Mouse (Mus musculus) gastrocnemius, postnatal 4 days (tissue): Measurements from ENCODE around the gene Cables2. TPM values are rescaled to one million over a fixed set of nuclear protein-coding genes. Genes with fewer than 3 reads are reported as not detected.
A peak's percentile ranks its signal among the peaks of the same experiment; 100 is the strongest.

Experiments used
- DNase-seq, 2 experiments: peaks; one replicate each; pipeline ENCODE4 v3.0.0; 2021 to 2022; ENCODE audit warnings: low spot score in 2 of 2, mixed read lengths in 2 of 2
- total RNA-seq, 2 experiments: library from RNA; stranded (reverse); gene quantifications; 2 replicates each; pipeline ENCODE4 v1.2.3; 2021

The Cables2 gene
- total RNA-seq, 2 experiments from 2014 or later: 13.4 to 14.6 TPM

- DNase-seq: peak in 1 of 2 experiments; percentile 66
Measured at GRCm38 (mm10) chr2:180227262-180228059, 45.8 kb downstream of the Cables2 start.

DNA sequence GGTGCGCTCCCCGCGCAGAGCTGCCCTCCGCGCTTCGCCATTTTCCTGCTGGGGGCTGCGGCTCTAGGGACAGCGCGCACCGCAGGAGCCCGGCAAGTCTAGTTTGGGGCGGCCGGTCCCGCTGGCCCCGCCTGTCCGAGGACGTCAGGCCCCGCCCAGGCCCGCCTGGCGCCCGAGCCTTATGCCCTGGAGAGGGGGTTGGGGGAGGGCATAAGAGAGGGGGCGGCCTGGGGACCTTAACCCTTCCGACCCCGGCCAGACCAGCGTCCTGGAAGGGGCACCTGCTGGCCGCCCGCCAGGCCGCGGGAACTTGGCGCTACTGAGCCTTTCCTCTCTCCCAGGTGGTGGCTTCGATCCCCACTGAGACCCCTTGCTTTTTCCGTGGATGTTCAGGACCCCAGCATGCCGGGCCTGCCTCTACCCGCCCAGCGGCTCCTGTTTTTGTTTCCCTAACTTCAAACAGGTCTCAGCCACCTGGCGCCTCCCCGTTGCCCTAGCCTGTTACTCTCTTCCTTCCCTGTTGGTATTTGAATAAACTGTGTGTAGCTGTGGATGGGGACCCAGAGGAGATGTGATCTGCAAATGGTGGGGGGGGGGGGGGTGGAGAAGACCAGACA lies 47.4 kb downstream of the Cables2 start, which contains the start of gene Lama5:
TSS of gene Lama5 (minus strand) at position 98 of the 617 bp plus-strand sequence.
- DNase-seq: peak in 1 of 2 experiments; percentile 60

- peak in 1 of 2 experiments; percentile 27 for DNase-seq
Measured at GRCm38 (mm10) chr2:180225044-180225761, 48.1 kb downstream of the Cables2 start.

DNA sequence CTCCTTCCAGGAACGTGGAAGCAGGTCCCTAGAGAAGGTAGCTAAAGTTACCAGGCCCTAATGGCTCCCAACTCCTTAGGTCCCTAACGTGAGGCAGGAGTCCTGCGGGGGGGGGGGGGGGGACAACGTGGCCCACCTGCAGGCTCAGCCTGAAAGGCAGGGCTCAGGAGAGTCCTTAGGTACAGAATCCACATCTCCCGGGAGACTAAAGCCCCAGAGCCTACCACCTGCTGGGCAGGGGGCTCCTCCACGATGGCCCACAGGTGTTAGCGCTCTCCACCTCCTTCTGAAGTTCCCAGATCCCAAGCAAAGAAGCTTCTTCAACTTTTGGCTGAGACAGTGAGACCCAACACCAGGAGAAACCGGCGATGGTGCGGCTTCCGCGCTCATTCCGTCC lies 48.7 kb downstream of the Cables2 start:
- DNase-seq: no peak

GRCm38 (mm10) chr2:180222250-180222649 lies 51.0 kb downstream of the Cables2 start:
- DNase-seq: peak in 1 of 2 experiments; percentile 13

DNA sequence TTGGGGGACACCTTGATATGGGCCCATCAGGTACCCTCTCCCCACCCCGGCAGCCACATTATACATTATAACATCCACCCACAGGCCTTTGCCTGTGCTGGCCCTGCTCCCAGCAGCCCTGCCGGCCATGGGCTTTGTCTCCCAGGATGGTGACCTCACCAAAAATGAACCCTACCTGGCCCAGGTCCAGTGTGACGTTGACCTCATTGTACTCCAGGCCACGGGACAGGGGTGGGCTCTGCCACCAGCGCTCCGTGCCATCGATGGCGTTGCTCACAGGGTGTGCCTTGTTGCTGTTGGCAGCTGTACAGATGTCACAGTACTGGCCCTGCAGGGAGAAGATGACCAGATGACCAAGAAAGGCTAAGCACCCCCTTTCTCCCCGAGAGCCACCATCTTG lies 52.2 kb downstream of the Cables2 start:
- DNase-seq: peak in 1 of 2 experiments; percentile 20

- DNase-seq: no peak
Measured at GRCm38 (mm10) chr2:180220165-180220564, 53.1 kb downstream of the Cables2 start.

DNA sequence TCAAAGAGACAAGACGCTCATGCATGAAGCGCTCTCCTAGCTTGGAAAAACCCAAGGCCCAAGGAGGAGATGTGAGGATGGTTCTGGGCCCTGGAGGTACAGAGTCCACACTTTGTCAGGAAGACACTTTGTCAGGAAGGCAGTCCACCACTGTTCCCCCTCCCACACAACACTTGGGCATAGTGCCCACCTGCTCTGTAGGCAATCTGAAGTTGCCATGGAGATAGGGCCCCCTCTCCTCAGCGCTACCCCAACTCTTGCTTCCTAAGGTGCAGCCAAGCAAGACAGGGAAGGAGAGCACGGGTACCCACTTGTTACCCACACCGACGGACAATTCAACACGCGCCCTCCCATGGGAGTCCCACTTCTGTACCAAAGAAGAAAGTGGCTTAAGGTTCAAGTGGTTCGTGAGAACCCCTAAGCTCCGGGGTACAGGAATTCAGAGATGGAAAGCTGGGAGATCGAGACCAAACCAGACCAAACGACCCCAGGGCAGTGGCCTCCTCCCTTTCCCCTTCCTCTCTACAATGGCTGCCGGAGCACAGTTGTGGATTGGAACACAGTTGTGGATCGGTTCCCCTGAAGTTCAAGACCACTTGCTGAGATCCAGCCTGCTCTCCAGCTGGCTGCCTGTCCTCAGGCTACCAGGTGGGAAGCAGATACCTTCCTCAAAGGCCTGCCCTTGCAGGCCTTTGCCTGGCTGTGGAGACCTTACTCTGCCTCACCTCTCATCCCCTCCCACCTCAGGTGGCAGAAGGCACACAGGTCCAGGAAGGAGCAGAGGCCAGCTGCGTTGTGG lies 54.0 kb downstream of the Cables2 start:
- DNase-seq: no peak

DNA sequence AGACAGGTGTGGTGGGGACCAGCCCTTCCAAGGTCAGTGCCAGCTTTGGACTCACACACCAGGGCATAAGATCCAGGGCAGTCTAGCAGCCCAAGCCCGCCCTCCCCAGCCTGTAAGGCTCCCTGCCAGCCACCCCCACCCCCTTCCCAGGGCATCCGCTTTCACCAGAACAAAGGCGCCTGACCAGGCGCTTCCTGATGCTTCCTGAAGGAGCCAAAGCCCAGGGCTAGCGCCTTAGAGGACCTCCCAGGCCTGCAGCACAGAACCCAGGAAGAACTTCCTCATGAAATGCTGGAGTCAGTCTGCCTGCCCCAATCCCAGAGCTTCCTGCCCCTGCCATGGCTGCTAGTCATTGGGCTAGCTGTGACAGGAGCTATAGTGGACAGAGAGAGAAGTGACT lies 54.6 kb downstream of the Cables2 start:
- no peak for DNase-seq

DNA sequence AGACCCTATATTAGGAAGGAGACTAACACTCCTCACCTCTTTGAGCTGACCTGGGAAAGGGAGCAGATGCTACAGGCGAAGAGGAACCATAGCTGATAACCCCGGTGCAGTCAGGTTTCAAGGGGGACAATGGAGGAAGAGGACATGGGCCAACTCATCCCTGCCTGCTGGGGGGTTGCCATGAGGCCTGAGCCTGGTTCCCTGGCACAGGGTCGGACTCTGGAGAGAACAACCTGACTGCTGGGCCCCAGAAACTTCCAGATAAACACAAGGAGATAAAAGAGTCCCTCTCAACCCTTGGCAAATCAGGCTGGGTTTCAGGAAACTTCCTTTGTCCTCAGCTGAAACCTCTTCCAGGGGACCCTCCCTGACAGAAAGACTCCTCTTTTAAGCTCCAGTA lies 55.1 kb downstream of the Cables2 start:
- DNase-seq: no peak

DNA sequence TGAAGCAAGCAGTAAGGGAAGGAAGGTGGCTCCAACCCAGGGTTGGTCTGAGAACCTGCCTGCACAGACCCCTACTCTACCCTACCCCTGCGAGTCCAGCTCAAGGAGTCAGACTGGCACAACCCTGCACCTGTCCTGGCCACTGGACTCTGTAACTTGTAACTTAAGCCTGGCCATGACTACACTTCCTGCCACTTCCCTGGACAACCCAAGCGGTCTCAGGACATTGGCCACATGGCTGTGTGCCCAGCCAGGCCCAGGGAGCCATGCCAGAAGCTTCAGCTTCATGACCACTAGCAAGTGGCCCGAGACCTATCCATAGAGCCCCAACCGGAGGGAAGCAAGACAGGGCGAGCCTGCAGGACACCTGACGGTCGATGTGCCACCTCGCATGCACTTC lies 55.7 kb downstream of the Cables2 start:
- peak in 1 of 2 experiments; percentile 75 for DNase-seq

DNA sequence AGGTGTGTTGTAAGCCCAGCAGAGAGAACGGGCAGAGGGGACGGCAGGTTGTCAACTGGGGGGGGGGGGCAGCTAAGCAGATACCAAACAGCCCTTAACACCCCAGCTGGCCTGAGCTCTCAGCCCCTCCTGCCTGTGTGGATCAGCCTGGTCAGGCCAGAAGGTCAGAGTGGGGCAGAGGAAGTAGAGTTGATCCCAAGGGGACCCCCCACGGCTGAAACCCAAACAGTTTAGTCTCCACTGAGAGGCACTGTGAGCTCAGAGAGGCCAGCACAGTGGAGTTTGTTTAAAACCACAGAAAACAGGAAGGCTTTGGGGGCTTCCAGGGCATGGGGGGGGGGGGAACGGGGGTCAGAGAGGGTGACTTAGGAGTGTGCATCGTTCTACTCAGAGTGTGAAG lies 56.4 kb downstream of the Cables2 start:
- DNase-seq: no peak

DNA sequence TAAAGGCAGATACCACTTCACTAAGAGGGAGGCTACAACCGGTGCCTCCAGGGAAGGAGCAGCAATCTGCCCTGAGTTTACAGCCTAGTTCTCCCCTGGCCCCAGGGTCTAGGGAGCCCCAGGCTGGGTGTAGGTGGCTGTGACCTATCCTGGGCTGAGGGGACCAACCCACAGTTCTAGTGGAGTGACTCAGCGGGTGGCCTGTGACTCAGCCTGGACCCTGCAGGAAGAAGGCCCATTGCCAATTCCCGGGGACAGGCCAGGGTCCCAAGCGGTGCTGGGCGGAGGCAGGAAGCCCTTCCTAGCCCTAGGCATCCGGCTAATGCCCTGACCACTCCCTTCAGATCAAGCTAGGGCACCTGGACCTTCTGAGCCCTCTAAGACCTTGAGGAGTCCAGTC lies 57.3 kb downstream of the Cables2 start:
- no peak for DNase-seq

GRCm38 (mm10) chr2:180215011-180215461 lies 58.3 kb downstream of the Cables2 start:
- no peak for DNase-seq

DNA sequence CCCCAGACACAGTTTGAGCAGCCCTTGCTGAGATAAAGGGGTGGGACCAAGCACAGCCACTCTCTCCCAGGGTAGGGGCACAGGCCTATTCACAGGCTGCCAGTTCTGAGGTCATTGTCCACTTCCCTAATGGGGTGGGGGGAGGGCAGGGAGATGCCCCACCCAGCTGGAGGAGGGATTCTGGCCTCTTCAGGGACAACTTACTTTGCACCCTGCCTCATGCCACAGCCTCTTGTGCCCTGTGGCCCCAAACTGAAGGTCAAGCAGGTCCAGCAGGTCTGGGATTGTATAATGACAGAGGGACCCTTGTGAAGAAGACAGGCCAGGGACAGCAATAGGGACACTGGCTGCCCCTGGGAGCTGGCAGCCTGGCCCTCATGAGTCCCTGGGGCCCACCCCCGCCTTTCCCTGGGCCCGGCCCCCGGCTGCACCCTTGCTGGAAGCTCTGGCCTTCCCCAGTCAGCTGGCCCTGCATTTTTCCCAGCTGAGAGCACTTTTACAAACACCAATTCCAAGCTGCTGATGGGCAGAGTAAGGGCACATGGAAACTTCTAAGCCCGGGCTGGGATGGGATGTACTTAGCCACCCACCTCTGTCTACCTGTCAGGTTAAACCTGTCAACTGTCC lies 58.8 kb downstream of the Cables2 start:
- no peak for DNase-seq

- no peak for DNase-seq
Measured at GRCm38 (mm10) chr2:180212255-180212654, 61.0 kb downstream of the Cables2 start.

DNA sequence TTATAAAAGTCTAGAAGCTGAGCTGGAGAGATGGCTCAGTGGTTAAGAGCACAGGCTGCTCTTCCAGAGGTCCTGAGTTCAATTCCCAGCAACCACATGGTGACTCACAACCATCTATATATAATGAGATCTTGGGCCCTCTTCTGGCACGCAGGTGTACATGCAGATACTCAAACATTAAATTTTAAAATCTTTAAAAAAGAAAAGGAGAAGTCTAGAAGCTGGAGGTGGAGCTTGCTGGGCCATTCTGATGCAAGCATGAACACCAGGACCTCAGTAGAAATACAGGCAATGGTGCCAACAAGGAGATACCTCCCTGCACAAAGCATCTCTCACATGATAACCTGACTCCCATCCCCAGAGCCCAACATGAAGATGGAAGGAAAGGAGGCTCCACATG lies 64.3 kb downstream of the Cables2 start:
- no peak for DNase-seq
